Mouse (Mus musculus) spleen, postnatal 10 days (tissue): ENCODE data around the gene Ruvbl2.

ENCODE experiments used
- DNase-seq, 2 experiments: peaks; one replicate each; pipeline ENCODE4 v3.0.0; 2021 to 2022; ENCODE audit warnings: low spot score in 2 of 2

Gene Ruvbl2

DNA sequence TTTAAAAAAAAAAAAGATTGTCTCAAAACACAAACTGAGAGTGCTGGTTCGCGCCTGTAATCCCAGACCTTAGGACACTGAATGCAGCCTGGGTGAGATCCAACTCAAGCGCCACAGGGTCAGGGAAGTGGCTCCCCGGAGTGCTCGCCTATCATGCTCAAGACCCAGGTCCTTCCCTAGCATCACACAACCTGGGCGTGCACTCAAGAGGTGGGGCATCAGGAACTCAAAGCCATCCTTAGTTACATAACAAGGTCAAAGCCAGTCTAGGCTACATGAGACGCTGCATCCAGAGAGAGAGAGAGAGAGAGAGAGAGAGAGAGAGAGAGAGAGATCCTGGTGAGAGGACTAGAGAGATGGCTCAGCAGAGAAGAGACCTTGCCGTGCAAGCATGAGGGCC, 11.3 kb downstream of the Ruvbl2 start:
- DNase-seq = no peak

DNA sequence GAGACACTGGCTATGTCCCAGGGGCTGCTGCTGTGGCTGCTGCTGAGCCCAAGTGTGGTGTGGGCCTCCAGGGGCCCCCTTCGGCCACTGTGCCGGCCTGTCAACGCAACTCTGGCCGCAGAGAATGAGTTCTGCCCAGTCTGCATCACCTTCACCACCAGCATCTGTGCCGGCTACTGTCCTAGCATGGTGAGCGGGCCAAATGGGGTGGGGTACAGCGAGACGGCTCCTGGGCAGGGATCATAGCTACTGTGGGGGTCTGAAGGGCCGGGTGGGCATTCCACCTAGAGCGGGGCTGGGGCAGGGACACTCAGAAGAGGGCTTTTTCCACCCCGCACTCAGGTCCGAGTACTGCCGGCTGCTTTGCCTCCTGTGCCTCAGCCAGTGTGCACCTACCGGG, 16.7 kb downstream of the Ruvbl2 start:
- DNase-seq = no peak

DNA sequence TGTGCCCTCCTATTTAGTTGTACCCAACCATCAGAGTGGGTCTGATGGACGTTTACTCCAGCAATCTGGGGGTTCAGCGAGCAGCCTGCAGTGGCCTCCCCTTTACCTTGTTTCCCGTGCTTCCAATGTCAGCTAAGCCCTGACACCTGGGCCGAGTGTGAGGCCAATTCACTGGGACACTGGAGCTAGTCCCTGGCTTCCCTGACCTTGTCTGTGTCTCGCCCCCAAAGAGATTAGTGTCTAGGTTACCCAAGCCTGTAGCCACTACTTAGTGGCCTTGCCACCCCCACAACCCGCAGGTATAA, 17.3 kb downstream of the Ruvbl2 start, which contains the start of gene Lhb:
Gene Lhb, plus strand, starts transcription at position 206 of the 305 bp plus-strand sequence.
- no peak for DNase-seq

DNA sequence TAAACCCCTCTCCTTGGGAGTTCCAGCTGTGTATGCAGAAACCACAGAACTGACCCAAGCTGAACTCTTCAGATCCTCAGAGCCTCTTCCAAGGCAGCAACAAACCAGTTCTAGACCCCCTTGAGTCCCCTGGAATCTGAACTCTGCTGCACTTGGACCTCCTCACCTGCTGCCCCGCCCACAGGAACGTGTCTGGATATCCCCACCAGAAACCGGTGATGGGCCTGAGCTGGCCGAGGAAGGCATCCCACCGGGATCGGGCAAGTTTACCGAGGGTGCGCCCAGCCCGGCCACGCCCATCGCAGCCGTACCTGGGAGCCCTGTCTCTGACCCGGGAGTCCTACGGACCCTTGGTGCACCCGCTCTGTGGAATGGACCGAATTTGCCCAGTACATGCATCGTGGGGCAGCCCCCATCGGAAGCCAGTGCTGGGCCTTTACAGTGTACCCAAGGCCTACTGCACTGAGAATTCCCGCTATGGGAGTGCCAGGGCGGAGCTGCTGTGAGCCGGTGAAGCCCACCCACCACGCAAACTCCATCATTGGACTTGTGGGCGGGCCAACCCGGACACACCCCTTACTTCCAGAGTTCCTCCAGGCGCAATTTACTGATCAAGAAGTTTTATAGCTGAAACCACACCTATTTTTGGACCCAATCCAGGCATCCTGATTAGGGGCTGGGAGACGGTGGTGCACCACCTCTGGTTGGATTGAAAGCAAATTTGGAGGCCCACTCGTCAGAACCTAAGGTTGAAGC, 17.9 kb downstream of the Ruvbl2 start:
- DNase-seq = no peak

DNA sequence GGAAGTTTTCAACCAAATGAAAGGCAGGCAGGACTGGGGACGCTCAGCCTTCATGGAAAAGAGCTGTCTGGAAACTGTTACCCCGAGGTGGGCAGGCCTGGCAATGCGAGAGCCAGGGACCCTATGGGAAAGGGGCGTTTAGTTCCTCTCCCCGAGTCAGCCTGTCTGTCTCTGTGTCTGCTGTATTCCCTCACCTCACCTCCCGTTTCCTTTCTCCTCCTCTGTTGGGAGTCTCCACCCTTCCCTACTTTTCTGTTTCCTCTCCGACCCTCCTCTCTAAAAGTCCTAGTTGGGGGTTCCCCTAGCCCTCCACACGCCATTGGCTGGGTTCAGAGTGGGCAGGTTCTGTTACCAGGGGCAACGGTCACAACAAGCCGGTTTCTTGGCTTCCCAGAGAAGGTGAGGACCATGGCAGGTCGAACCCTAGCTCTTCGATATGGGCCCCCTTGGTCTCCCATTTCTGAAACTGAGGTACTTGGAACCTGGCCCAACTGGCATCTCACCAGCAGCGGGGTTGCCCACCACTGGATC, 19.9 kb downstream of the Ruvbl2 start:
- DNase-seq = no peak

DNA sequence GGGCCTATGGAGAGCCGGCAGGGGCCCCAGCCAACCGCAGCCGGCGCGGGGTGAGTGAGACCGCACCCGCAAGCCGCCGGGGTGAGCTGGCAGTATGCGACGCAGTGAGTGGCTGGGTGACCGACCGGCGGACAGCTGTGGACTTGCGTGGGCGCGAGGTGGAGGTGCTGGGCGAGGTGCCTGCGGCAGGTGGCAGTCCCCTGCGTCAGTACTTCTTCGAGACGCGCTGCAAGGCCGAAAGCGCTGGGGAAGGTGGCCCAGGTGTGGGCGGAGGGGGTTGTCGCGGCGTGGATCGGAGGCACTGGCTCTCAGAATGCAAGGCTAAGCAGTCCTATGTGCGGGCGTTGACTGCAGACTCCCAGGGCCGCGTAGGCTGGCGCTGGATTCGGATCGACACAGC, 22.3 kb downstream of the Ruvbl2 start:
- no peak for DNase-seq

DNA sequence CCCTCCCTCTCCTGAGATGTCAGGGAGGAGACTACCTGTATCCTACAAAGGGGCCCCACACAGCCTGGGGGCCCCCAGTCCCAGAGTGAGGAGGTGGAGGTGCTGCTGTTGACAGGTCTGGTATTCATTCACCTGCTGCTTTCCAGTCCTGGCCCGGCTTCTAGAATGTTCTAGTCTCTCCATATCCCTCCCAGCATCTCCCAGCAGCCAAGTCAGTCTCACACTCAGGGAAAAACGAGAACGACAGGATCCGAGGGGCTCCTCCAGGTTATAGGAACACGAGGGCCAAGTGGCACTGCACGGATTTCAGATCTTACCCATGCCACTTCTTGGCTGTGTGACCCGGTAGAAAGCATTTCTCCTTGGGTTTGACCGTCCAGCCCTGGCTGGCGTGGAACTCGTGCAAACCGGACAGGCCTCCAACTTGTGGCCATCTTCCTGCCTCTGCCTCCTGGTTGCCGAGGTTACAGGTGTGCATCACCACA, 23.1 kb downstream of the Ruvbl2 start:
- no peak for DNase-seq

DNA sequence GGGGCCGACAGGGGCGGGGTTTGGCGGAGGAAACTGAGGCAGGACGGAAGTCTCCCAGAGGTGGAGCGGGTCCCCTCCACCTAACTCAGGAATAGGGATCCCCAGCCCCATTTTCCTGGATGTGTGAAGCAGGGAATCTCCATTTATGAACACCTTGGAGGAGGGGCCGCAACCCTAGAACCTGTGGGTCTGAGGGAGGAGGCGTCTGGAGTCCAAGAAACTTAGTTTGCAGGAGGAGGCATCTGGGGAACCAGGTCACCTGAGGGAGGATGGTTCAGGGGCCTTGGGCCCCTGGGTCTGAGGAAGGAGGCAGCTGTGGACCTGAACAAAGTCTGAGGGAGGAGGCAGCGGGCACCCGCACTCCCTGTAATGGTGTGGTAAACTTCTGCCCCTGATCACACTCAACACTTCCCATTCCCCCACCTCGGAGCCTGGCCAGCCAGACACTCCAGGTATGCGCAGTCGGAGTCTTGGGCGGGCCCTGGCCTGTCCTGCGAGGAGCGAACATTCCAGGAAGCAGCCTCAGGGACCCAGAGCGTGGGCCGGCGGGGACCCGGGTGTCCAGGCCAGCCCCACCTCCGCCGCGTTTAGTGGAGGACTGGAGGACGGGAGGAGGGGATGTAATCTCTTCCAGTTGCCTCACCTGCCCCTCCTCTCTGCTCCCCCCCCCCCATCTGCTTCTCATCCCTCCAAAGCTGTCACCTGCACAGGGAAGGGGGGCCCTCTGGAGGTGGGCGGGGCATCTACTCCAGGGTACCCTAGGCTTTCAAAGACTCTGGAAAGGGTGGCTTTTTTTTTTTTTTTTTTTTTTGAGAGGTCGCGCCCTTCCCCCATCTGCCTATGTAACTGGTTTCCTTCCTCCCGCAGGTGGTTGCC, 23.8 kb downstream of the Ruvbl2 start:
- no peak for DNase-seq

DNA sequence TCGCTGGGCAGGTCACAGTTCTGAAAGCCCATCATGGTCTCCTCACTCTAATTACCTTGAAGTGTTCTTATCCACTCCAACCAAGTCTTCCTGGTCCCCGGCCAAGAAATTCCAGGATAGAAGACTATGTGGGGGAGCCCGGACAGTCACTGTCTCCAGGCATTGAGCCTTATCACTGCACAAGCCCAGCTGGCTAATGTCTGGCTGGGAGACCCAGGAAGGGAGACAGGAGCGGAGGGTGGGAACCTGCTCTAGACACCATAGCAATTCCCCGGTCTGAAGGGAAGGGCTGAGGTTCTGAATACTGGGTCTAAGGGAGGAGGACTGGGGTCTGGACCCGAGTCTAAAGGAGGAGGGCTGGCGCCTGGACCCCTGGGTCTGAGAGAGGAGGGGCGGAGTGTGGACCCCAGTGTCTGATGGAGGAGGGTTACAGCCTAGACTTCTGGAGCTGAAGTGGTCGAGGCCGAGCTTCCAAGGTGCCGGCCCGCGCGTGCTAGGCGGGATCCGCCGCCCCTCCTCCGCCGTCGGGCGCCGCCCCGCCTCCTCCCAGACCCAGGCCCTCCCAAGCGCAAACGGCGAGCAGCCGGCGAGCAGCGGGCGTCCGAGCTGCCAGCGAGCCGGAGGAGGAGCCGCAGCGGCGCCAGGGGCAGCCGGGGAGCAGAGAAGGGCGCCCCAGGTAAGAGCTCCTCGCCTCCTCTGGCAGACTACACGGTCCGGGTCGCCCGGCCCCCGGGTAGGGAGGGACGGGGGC, 24.6 kb downstream of the Ruvbl2 start, which contains the start of gene Ntf5:
Gene Ntf5, plus strand, starts transcription at position 583 of the 751 bp plus-strand sequence.
- no peak for DNase-seq

DNA sequence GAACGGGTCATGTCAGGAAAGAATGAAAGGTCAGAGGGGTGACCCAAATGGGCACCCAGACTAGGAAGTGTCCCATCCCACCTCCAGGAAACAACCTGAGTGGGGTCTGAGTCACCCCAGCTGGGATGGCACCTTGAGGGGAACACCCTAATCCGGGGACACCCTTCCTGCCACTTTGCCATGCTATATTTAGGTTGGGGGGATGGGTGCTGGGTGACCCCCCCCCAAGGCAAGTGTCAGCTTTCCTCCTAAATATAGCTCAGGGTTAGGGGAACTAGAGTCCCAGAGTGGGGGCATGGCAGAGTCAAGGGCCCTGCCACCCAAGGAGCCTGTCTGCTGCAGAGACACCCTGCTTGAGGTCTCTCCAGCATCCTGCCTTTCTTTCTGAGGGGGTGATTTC, 25.5 kb downstream of the Ruvbl2 start:
- DNase-seq = no peak

DNA sequence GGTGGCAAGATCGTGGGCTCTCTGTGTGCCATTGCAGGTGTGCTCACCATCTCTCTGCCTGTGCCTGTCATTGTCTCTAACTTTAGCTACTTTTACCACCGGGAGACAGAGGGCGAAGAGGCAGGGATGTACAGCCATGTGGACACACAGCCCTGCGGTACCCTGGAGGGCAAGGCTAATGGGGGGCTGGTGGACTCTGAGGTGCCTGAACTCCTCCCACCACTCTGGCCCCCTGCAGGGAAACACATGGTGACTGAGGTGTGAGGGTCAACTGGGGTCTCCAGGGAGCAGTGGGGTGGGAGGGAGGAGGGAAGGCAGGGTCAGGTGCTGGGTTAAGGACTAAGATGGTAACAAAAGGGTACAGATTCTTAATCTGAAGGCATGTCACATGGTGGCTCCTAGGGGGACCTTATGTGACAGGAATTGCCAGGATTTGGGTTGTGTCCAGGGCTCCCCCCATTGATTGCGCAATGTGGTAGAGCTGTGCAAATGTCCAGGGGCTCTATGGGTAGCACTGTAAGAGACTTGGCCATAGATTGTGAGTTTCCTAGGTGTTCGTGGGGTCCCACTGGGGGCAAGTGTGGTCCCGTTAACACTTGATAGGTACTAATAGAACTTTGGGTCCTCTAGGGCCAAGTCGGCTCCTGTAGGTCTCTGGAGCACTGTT, 28.3 kb downstream of the Ruvbl2 start:
- no peak for DNase-seq

DNA sequence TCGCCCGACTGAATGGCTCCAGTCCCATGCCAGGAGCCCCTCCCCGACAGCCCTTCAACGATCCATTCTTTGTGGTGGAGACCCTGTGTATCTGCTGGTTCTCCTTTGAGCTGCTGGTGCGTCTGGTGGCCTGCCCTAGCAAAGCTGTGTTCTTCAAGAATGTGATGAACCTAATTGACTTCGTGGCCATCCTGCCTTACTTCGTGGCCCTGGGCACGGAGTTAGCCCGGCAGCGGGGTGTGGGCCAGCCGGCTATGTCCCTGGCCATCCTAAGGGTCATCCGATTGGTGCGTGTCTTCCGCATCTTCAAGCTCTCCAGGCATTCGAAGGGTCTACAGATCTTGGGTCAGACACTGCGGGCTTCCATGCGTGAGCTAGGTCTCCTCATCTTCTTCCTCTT, 28.9 kb downstream of the Ruvbl2 start:
- DNase-seq = no peak

DNA sequence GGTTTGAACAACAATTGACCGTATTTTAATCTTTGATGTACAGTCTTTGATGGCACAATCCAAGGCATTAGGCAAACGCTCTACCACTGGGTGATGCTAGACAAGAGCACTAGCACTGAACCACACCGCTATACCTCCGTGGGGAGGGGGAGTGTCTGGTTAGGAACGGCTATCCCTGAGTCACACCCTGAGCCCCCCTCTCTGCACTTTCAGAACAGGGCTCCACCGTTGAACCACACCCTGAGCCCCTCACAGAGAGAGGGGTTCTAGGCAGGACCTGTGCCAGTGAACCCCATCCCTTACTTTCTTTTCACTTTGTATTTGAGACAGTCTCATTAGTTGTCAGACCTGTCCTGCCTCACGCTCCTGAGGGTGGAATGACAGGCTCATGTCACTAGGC, 29.5 kb downstream of the Ruvbl2 start:
- no peak for DNase-seq

DNA sequence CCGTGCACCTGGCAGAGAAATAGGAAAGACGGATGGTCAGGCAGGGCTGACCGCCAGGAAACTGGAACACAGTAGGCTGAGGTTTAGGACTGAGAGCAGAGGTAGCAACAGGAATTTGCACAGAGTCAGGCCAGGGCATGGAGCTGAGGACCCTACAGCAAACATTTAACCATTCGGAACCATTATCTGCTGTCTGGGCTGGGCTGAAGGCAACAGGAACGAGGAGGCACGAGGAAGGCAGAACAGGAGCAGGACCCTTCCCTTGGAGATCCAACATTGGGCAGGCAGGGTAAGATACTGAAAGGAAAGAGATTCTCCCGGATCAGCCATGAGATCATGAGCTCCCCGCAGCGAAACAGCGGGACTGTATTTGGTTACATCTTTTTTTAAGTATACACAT, 30.1 kb downstream of the Ruvbl2 start:
- DNase-seq = no peak

DNA sequence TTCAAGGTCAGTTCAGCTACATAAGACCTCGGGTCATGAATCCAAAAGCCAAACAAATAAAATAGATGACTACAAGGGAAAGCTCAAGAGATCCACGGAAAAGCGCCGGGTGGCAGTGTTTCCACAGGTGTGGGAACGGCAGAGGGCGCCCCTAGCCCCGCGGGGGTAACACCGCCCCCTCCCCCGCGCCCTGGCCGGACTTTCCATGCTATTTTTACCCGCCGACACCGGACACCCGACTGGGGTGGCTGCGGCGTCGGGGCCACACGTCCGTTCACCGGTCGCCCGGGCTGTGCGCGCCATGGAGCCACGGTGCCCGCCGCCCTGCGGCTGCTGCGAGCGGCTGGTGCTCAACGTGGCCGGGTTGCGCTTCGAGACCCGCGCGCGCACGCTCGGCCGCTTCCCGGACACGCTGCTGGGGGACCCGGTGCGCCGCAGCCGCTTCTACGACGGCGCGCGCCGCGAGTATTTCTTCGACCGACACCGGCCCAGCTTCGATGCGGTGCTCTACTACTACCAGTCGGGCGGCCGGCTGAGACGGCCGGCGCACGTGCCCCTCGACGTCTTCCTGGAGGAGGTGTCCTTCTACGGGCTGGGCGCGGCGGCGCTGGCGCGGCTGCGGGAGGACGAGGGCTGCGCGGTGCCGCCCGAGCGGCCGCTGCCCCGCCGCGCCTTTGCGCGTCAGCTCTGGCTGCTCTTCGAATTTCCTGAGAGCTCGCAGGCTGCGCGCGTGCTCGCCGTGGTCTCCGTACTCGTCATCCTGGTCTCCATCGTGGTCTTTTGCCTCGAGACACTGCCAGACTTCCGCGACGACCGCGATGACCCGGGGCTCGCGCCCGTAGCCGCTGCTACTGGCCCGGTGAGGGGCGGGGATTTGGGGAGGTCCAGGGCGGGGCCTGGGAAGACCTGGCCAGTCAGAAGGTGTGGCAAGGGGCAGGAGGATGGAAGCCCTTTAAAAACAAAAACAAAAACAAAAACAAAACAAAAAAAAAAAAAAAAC, 31.4 kb downstream of the Ruvbl2 start:
- no peak for DNase-seq

DNA sequence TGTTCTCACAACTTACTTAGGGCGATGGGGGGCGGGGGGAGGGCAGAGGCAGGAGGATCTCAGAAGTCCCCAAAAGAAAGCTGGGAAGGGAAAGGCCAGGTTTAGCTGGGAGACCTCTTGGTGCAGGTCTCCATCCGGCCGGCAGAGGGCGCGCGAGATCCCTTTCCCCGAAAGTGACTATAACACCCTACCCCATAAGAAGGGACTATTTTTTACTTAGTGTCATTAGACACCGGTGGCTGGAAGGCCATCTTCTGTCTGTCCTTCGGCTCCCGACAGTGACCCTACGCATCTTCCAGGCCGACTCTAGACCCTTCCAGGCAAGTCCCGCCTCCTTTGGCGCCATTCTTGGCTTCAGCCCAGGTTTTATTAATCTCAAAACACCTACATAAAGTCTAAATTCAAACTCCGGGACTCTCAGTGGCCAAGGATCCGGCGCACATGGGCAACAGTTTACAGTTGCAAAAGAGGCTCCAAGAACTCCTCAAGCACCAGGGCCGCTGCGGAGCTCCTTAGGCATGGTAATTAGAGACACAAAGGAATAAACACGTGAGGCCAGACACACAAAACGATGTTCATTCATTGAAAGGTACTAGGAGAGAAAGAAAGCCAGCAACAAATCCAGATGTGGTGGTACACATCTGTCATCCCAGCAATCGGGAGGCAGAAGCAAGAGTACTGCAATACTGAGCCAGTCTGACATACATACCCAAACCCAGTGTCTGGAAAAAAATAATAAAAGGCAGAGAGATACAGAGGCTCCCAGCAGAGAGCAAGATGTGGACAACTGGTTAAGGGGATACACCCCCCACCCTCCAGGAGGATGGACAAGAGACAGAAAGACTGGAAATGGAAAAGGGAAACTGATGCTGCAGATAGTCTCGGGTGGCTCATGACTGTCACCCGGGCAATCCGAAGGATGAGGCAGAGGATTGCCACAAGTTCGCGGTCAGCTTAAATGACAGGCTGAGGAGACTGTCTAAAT, 32.5 kb downstream of the Ruvbl2 start, which contains the start of gene Kcna7:
Gene Kcna7, plus strand, starts transcription at position 563 of the 985 bp plus-strand sequence.
- peak; percentile 74 to 86 for DNase-seq

DNA sequence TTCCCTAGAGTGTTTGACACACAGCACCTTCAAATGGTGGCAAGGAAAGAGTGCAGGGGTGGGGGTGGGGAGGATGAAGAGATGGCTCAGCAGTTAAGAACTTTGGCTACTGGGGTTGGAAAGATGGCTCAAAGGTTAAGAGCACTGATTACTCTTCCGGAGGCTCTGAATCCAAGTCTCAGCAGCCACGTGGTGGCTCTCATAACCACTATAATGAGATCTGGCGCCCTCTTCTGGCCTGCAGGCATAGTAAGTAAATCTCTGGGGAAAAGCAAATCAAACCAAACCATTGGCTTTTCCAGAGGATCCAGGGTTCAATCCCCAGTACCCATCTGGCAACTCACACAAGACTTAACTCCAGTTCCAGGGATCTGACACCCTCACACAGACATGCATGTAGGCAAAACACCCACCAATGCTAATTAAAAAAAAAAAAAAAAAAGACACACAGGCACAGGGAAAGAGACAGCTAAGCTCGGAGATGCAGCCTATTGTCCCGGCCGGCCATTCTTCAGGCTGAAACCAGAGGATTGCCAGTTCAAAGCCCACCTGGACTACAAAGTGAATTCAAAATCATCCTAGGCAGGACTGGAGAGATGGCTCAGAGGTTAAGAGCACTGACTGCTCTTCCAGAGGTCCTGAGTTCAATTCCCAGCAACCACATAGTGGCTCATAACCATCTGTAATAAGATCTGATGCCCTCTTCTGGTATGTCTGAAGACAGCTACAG, 34.2 kb downstream of the Ruvbl2 start:
- peak; percentile 42 to 84 for DNase-seq

DNA sequence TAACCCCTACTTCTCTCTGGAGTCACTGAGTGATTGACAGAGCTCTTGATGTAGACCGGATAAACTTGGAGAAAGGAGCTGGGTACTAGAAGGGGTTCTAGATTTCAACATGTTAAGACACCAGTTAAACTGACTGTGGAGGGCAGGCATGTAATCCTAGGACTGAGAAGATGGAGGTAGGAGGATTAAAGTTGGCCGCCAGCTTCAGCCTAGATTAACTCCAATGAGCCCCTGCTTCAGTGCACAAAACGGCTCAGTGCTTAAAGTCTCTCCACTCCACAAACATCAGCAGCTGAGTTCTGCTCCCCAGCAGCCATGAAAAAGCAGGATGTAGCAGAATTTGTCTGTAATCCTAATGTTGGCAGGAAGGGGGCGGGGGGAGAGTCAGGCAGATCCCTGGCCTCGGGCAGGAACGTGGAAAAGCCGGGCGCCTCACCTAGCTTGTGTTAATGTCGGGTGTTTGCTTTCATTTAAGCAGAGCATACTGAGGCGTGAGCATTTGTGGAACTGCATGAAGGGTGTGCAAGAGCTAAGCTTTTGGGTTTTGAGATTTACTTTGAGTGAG, 36.3 kb downstream of the Ruvbl2 start:
- no peak for DNase-seq
